Mouse (Mus musculus): ENCODE measurements around the gene Ggt1. TPM values are rescaled to one million over a fixed set of nuclear protein-coding genes. Genes with fewer than 3 reads are reported as not detected.

The Ggt1 gene
- polyA plus RNA-seq, 1 experiment from 2014 or later: 0.25 TPM

DNA sequence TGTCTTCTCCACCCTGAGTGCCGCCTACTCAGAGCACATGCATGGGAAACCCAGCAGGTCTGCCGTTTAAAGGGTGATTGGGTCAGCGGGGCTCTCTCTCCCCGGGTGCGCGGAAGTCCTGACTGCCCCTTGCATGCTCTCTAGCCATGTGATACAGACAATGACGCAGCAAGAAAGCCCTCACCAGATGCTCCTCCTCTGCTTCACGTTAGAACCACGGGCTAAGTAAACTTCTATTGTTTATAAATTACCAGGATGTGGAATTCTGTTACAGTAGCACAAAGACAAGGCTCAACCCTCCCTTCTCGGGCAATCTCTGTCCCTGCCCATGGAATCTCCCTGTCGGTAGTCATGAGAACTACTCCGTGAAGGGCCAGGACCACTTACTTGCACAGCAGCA lies 10.2 kb upstream of the Ggt1 start:
- H3K4me2 ChIP-seq: no peak overlapping the region
- peaks cover 26% of the 10 kb centered on the region for H3K4me1 ChIP-seq
- no peak for ATAC-seq (ENCODE audit: insufficient number of reproducible peaks, insufficient read depth, low FRiP score, low TSS enrichment, low read depth)
- WGBS: 54% methylated on average over 12 of the region's 12 CpGs
- H3K36me3 ChIP-seq: 0 out of 2 replicates have a peak, but pooled peaks cover 9% of the 10 kb centered on the region
- H3K9me3 ChIP-seq: no peaks in the 10 kb centered on the region
- H3K27ac ChIP-seq: no peak overlapping the region
- no peak overlapping the region for H3K4me3 ChIP-seq
- no peaks in the 10 kb centered on the region for H3K27me3 ChIP-seq
- H3K9ac ChIP-seq: no peak overlapping the region

GRCm38 (mm10) chr10:75552106-75552505 lies 9.3 kb upstream of the Ggt1 start:
- ATAC-seq (ENCODE audit: insufficient number of reproducible peaks, insufficient read depth, low FRiP score, low TSS enrichment, low read depth): no peak
- no peaks in the 10 kb centered on the region for H3K27me3 ChIP-seq
- peaks cover 35% of the 10 kb centered on the region for H3K4me1 ChIP-seq
- no peak overlapping the region for H3K4me2 ChIP-seq
- H3K9ac ChIP-seq: no peak overlapping the region
- H3K9me3 ChIP-seq: no peaks in the 10 kb centered on the region
- WGBS: 77% methylated on average over 2 of the region's 2 CpGs
- 0 out of 2 replicates have a peak, but pooled peaks cover 9% of the 10 kb centered on the region for H3K36me3 ChIP-seq
- no peak overlapping the region for H3K4me3 ChIP-seq
- no peak overlapping the region for H3K27ac ChIP-seq

- peaks cover 42% of the 10 kb centered on the region for H3K4me1 ChIP-seq
- 0 out of 2 replicates have a peak, but pooled peaks cover 9% of the 10 kb centered on the region for H3K36me3 ChIP-seq
- no peak for ATAC-seq (ENCODE audit: insufficient number of reproducible peaks, insufficient read depth, low FRiP score, low TSS enrichment, low read depth)
- H3K4me2 ChIP-seq: no peak overlapping the region
- H3K4me3 ChIP-seq: no peak overlapping the region
- H3K27ac ChIP-seq: no peak overlapping the region
- 60% methylated on average over 13 of the region's 13 CpGs for WGBS
- no peaks in the 10 kb centered on the region for H3K9me3 ChIP-seq
- no peak overlapping the region for H3K9ac ChIP-seq
- no peaks in the 10 kb centered on the region for H3K27me3 ChIP-seq
Observed at GRCm38 (mm10) chr10:75552701-75553450, 8.5 kb upstream of the Ggt1 start.

- ATAC-seq (ENCODE audit: insufficient number of reproducible peaks, insufficient read depth, low FRiP score, low TSS enrichment, low read depth): no peak
- no peak overlapping the region for H3K27ac ChIP-seq
- no peak overlapping the region for H3K9ac ChIP-seq
- 87% methylated on average over 8 of the region's 8 CpGs for WGBS
- H3K4me2 ChIP-seq: no peak overlapping the region
- peaks cover 5% of the 10 kb centered on the region; the same call in 1 of the 2 replicates for H3K27me3 ChIP-seq
- H3K9me3 ChIP-seq: no peaks in the 10 kb centered on the region
- no peak overlapping the region for H3K4me3 ChIP-seq
- H3K36me3 ChIP-seq: 0 out of 2 replicates have a peak, but pooled peaks cover 9% of the 10 kb centered on the region
- peaks cover 42% of the 10 kb centered on the region for H3K4me1 ChIP-seq
Observed at GRCm38 (mm10) chr10:75554090-75554489, 7.3 kb upstream of the Ggt1 start.

DNA sequence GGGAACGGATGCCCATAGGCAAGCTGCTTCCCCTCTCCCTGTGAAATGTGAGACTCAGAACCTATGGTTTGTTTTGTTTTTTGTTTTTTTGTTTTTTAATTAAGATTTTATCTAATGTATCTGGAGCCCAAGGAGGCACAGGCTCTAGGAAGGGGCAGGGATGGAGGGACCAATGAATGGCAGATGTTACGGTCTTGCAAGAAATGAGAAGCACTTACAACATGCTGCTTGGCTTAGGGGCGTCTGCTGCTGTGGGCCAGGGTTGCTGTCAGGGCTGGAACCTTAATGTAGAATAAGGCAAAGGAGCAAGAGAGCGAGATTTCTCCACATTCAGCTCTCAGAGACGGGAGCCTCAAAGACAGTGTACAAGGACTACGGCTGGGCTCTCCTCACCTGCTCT lies 5.8 kb upstream of the Ggt1 start:
- Histone ChIP-seq H3K4me3 (no peak overlapping the region), H3K27me3 (peaks cover 19% of the 10 kb centered on the region), H3K9ac (0 out of 2 replicates have a peak overlapping the region, but pooled peaks have one; percentile 49), H3K9me3 (no peaks in the 10 kb centered on the region), H3K36me3 (0 out of 2 replicates have a peak, but pooled peaks cover 9% of the 10 kb centered on the region), H3K4me1 (peaks cover 56% of the 10 kb centered on the region), H3K27ac (peak overlapping the region; percentile 55), H3K4me2 (no peak overlapping the region)
- 57% methylated on average over 6 of the region's 6 CpGs for WGBS
- no peak for ATAC-seq (ENCODE audit: insufficient number of reproducible peaks, insufficient read depth, low FRiP score, low TSS enrichment, low read depth)

DNA sequence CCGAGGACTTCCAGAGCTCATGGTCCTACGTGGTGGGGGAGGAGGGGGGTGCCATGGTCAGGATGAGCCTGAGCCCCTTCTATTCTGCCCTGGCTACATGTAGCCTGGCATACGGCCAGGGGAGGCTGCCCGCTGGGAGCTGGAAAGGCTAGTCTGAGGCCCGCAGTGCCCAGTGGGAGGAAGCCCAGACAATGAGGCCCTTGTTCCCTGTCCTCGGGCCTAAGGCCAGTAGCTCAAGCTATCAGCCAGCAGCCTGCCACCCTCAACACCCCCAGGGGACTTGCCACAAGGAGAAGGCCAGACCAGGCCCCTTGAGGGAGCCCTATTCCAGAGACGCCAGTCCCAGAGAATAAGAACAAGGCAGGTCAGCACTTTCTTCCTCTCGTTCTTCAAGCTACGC lies 5.4 kb upstream of the Ggt1 start:
- Histone ChIP-seq H3K9ac (peak overlapping the region; percentile 49), H3K27me3 (peaks cover 24% of the 10 kb centered on the region), H3K27ac (peak overlapping the region; percentile 55), H3K4me1 (peaks cover 60% of the 10 kb centered on the region), H3K36me3 (0 out of 2 replicates have a peak, but pooled peaks cover 9% of the 10 kb centered on the region), H3K4me2 (peak overlapping the region; percentile 9; the same call in 1 of the 2 replicates), H3K4me3 (no peak overlapping the region), H3K9me3 (no peaks in the 10 kb centered on the region)
- WGBS: 23% methylated on average over 9 of the region's 9 CpGs
- no peak for ATAC-seq (ENCODE audit: insufficient number of reproducible peaks, insufficient read depth, low FRiP score, low TSS enrichment, low read depth)

GRCm38 (mm10) chr10:75558515-75558914 lies 2.9 kb upstream of the Ggt1 start:
- peak; percentile 32; the same call in 1 of the 2 replicates for ATAC-seq (ENCODE audit: insufficient number of reproducible peaks, insufficient read depth, low FRiP score, low TSS enrichment, low read depth)

DNA sequence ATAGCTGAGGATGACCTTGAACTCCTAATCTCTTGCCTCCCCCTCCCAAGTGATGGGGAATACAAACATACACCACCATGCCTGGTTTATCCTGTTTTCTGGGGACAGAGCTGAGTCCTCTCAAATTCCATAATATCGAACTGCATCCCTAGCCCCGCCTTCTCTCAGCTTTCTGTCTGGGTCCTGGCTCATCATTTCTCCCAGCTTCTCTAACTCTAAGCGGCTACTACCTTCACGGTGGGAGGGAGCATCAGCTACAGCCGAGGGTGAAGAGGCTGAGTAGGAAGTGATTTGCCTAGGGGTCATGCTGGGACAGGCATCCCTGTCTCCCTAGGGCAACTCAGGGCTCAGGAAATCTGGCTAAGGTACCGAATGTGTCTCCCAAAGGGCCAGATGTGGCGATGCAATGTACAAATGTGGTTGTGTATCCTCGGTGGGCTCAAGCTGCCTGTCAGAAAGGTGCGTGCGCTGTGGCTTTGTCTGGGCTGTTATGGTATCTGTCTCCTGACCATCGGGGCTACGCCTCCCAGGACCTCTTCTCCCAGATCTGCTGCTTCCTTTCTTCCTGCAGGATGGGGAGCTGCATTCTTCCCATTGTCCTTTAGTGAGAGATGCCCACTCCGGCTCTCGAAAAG lies 2.2 kb upstream of the Ggt1 start:
- Histone ChIP-seq H3K9ac (peak overlapping the region; percentile 84), H3K27me3 (peaks cover 37% of the 10 kb centered on the region), H3K4me1 (peaks cover 57% of the 10 kb centered on the region), H3K4me2 (peak overlapping the region; percentile 98), H3K36me3 (no peaks in the 10 kb centered on the region), H3K9me3 (no peaks in the 10 kb centered on the region), H3K4me3 (peak overlapping the region; percentile 69), H3K27ac (peak overlapping the region; percentile 62)
- WGBS: 3% methylated on average over 14 of the region's 14 CpGs
- ATAC-seq (ENCODE audit: insufficient number of reproducible peaks, insufficient read depth, low FRiP score, low TSS enrichment, low read depth): no peak

More at GRCm38 (mm10) chr10:75558515-75558914, 2.9 kb upstream of the Ggt1 start:
- Histone ChIP-seq H3K4me2 (peak overlapping the region; percentile 98), H3K4me3 (peak overlapping the region; percentile 69), H3K36me3 (0 out of 2 replicates have a peak, but pooled peaks cover 4% of the 10 kb centered on the region), H3K27ac (peak overlapping the region; percentile 34), H3K9me3 (no peaks in the 10 kb centered on the region), H3K9ac (no peak overlapping the region), H3K27me3 (peaks cover 37% of the 10 kb centered on the region), H3K4me1 (peaks cover 57% of the 10 kb centered on the region)
- 25% methylated on average over 3 of the region's 3 CpGs for WGBS

DNA sequence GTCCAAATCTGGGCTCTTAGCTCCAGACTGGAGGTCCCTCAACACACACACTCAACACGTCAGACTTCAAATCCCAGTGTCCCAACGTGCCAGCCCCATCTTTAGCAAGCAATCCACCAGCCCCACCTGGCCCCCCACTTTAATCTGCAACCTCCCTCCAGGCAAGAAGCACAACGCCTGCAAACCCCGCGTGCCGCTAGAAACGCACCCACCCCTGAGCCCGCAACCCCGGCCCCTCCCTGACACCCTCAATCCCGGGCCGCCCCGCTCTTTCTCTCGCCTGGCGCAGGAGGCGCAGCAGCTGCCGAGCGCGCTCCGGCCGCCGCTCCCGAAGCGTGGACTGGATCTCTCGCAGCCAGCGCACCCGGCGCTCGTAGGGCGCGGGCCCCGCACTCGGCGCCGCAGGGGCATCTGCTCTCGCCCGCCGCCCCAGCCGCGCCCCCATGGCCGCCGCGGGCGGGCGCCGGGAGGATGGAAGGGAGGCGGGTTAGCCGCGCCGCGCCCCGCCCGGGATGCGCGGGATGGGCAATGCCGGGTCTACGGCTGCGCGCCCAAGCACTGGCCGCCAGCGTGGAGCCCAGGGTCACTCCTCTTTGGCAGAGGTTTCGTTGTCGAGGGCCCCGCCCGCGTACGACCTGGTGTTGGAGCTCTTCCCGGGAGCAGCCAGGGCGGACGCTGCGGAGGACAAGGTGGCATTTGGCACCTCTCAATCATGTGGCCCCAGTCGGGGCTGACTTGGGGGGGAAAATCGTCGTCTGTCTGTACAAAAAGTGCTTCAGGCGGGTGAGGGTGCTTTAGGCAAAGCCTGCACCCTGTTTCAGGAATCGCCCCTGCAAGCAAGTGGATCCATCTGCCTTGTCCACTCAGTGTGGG lies 1.5 kb upstream of the Ggt1 start, which contains the start of gene Lrrc75b:
Gene Lrrc75b (minus strand): TSS at position 655 of the 873 bp plus-strand sequence.
- under 1% methylated on average over 73 of the region's 75 CpGs for WGBS
- H3K4me1 ChIP-seq: peaks cover 57% of the 10 kb centered on the region
- H3K9me3 ChIP-seq: no peaks in the 10 kb centered on the region
- peaks cover 37% of the 10 kb centered on the region for H3K27me3 ChIP-seq
- H3K9ac ChIP-seq: peak within 1 kb of the TSS; percentile 84
- peak within 1 kb of the TSS; percentile 69 for H3K4me3 ChIP-seq
- peak within 1 kb of the TSS; percentile 62 for H3K27ac ChIP-seq
- no peaks in the 10 kb centered on the region for H3K36me3 ChIP-seq
- ATAC-seq (ENCODE audit: insufficient number of reproducible peaks, insufficient read depth, low FRiP score, low TSS enrichment, low read depth): no peak
- peak within 1 kb of the TSS; percentile 98 for H3K4me2 ChIP-seq

GRCm38 (mm10) chr10:75560549-75560899 lies 880 bp upstream of the Ggt1 start:
- WGBS: 4% methylated on average over 6 of the region's 6 CpGs
- Histone ChIP-seq H3K4me2 (peak overlapping the region; percentile 98), H3K4me1 (peaks cover 53% of the 10 kb centered on the region), H3K36me3 (no peaks in the 10 kb centered on the region), H3K27ac (no peak overlapping the region), H3K27me3 (peaks cover 37% of the 10 kb centered on the region), H3K4me3 (peak overlapping the region; percentile 69), H3K9ac (peak overlapping the region; percentile 84), H3K9me3 (no peaks in the 10 kb centered on the region)
- no peak for ATAC-seq (ENCODE audit: insufficient number of reproducible peaks, insufficient read depth, low FRiP score, low TSS enrichment, low read depth)

- WGBS: 88% methylated on average over 8 of the region's 8 CpGs
- H3K9ac ChIP-seq: no peak overlapping the region
- H3K4me2 ChIP-seq: no peak overlapping the region
- no peaks in the 10 kb centered on the region for H3K36me3 ChIP-seq
- no peak overlapping the region for H3K4me3 ChIP-seq
- H3K27me3 ChIP-seq: peaks cover 37% of the 10 kb centered on the region
- H3K9me3 ChIP-seq: 0 out of 2 replicates have a peak, but pooled peaks cover 3% of the 10 kb centered on the region
- H3K4me1 ChIP-seq: peaks cover 33% of the 10 kb centered on the region
- ATAC-seq (ENCODE audit: insufficient number of reproducible peaks, insufficient read depth, low FRiP score, low TSS enrichment, low read depth): no peak
- H3K27ac ChIP-seq: no peak overlapping the region
Observed at GRCm38 (mm10) chr10:75562596-75562995, 1.2 kb downstream of the Ggt1 start.

All from embryonic facial prominence, embryonic 13.5 days (tissue).